Mouse (Mus musculus) G1E (cell line): ENCODE results near the gene Gss.

Experiments used
- CTCF ChIP-seq: IDR thresholded peaks from 2 replicates; pipeline ENCODE4 v1.5.1; 2012; ENCODE audit warnings: low read depth, low read length, inconsistent platforms, mixed read lengths
- GATA1 ChIP-seq: IDR thresholded peaks from 2 replicates; pipeline ENCODE4 v1.6.1; 2012; ENCODE audit warnings: borderline replicate concordance, low read length, inconsistent platforms, mixed read lengths

DNA sequence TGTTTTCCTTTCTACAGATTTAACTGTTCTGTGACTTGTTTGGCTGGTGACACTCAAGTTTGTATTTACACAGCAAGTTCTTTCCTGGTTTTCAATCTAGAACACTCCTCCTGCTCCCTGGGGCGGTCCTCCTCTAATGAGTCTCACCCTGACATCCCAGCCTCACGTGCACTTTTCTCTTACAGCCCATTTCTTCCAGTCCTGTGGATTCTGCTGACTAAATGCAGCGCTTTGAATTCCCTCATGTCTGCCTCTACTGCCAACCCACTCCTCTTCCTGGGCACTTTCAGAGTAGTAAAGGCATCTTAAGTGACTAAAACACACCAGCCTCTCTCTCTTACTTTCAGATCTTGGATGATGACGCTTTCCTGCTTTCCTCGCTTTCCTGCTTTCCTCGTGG, 934 bp downstream of the Gss start:
- no peak for TF ChIP-seq CTCF
- TF ChIP-seq GATA1, result no peak
